Mouse (Mus musculus) layer of hippocampus, adult 8-10 months (tissue): ENCODE results near the gene Cd8b1. TPM values are rescaled to one million over a fixed set of nuclear protein-coding genes. Genes with fewer than 3 reads are reported as not detected.

Experiments
- total RNA-seq, 4 experiments: library from RNA; stranded (reverse); gene quantifications; 2 replicates each; pipeline ENCODE4 v1.2.4; 2022

Cd8b1 gene
- total RNA-seq, 4 experiments from 2014 or later: not detected

Other genes starting within 250 kb of the Cd8b1 start
- gene Thnsl2, start 178.3 kb upstream of the Cd8b1 start, total RNA-seq: 1 to 10 TPM; 3.8 to 6.2 (median 4.8) TPM
- gene Fabp1, start 123.0 kb upstream of the Cd8b1 start, total RNA-seq: not detected
- gene Krcc1, start 51.1 kb upstream of the Cd8b1 start, total RNA-seq: 10 to 100 TPM; 15.5 to 22.7 (median 17.5) TPM
- 1 to 10 TPM in 1 of 4 experiments, under 1 TPM in 3; 0.36 to 1.4 (median 0.62) TPM for gene Smyd1, start 555 bp upstream of the Cd8b1 start, total RNA-seq
- not detected for gene Cd8a, start 50.6 kb downstream of the Cd8b1 start, total RNA-seq
- gene Rmnd5a, start 117.8 kb downstream of the Cd8b1 start, total RNA-seq: 100 to 1,000 TPM in 2 of 4 experiments, 10 to 100 TPM in 2; 73.7 to 105 (median 89.5) TPM
- gene Rnf103, start 171.1 kb downstream of the Cd8b1 start, total RNA-seq: 10 to 100 TPM; 41.7 to 45.4 (median 45.3) TPM
- 100 to 1,000 TPM; 102 to 115 (median 107) TPM for gene Chmp3, start 221.0 kb downstream of the Cd8b1 start, total RNA-seq